Mouse (Mus musculus): Measurements from ENCODE around the gene Tmem33.

GRCm38 (mm10) chr5:67241713-67242112 lies 18.7 kb upstream of the Tmem33 start:
- no peak for TF ChIP-seq SMC3 (IDR thresholded peaks at IDR 0.05; ENCODE audit: low read depth, low read length)
- no peak for TF ChIP-seq ELF1 (IDR thresholded peaks at IDR 0.05; ENCODE audit: low read depth, low read length)
- TF ChIP-seq CTCF (conservative IDR thresholded peaks at IDR 0.05 in 1 of 2, IDR thresholded peaks at IDR 0.05 in 1 of 2; ENCODE audit: low read depth in 2 of 2, low read length in 2 of 2): no peak
- TF ChIP-seq RAD21 (IDR thresholded peaks at IDR 0.05; ENCODE audit: low read depth, low read length): no peak
- TF ChIP-seq USF1 (IDR thresholded peaks at IDR 0.05; ENCODE audit: low read depth, low read length): no peak
- no peak for TF ChIP-seq CHD1 (IDR thresholded peaks at IDR 0.05; ENCODE audit: low read depth, low read length)
- TF ChIP-seq EP300 (IDR thresholded peaks at IDR 0.05; ENCODE audit: low read length): no peak
- TF ChIP-seq TCF12 (IDR thresholded peaks at IDR 0.05; ENCODE audit: low read depth, low read length): no peak
- TF ChIP-seq CHD2 (IDR thresholded peaks at IDR 0.05; ENCODE audit: low read length): no peak
- TF ChIP-seq ZC3H11A (IDR thresholded peaks at IDR 0.05; ENCODE audit: low read depth, low read length): no peak
- no peak for TF ChIP-seq MAX (IDR thresholded peaks at IDR 0.05; ENCODE audit: low read length)
- no peak for TF ChIP-seq POLR2A (IDR thresholded peaks at IDR 0.05; ENCODE audit: low read depth, low read length)
- TF ChIP-seq JUN (IDR thresholded peaks at IDR 0.05; ENCODE audit: insufficient read depth, low read depth, low read length): no peak
- no peak for TF ChIP-seq NELFE (IDR thresholded peaks at IDR 0.05; ENCODE audit: low read depth, low read length)

Data from CH12.LX (cell line).